Mouse (Mus musculus) lung, postnatal 25 days (tissue): ENCODE data around the gene Tmem37.
A peak's percentile ranks its signal among the peaks of the same experiment; 100 is the strongest.

Source experiments
- DNase-seq: peaks from one replicate; pipeline ENCODE4 v3.0.0; 2022; ENCODE audit warnings: low spot score

Tmem37 gene

GRCm38 (mm10) chr1:120073519-120074306, at the start of gene Tmem37:
Gene Tmem37 (minus strand): TSS chr1:120074074.
- peak; percentile 76 for DNase-seq

DNA sequence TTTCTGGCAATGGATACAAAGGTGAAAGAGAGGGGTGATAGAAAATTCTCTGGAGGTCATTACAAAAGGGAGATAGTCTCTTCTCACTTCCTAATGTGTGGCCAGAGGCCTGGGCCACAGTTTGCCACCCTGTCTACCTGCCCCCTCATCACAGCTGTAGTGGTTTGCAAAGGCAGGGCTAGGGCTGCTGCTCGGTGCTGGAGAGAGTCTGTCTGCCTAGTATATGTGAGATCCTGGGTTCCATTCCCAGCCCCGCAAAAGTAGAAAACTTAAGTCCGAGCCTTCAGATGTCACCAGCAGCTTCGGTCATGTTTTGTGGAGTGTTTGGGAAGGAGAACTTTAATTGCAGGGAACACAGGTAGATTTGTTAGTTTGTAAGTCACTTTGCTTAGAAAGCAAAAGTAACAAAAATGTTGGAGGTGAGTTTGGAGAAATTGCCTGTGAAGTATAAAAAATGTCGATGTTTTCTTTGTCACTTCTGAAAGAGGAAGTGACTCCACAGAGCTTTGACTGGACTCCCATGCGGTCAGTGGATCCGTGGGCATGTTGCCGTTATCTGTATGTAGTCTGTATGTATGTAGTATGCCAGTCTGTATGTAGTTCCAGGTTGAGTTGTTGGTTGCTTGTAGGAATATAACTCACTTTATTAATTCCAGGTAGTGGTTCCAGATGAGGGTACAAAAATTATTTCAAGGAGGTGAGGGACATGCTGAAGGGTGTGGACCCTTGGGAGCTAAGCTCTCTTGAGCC, 48.9 kb upstream of the Tmem37 start:
- no peak for DNase-seq

- DNase-seq: no peak
These were observed 48.2 kb upstream of the Tmem37 start for GRCm38 (mm10) chr1:120121930-120122530.

- DNase-seq: peak; percentile 99
These were observed 47.3 kb upstream of the Tmem37 start, which contains the start of the genes Dbi and 3110009E18Rik for GRCm38 (mm10) chr1:120120969-120121811. Gene Dbi (minus strand): TSS chr1:120121078. Gene 3110009E18Rik (plus strand): TSS chr1:120121187.

GRCm38 (mm10) chr1:120120141-120120968, 46.5 kb upstream of the Tmem37 start:
- DNase-seq: peak; percentile 54

DNA sequence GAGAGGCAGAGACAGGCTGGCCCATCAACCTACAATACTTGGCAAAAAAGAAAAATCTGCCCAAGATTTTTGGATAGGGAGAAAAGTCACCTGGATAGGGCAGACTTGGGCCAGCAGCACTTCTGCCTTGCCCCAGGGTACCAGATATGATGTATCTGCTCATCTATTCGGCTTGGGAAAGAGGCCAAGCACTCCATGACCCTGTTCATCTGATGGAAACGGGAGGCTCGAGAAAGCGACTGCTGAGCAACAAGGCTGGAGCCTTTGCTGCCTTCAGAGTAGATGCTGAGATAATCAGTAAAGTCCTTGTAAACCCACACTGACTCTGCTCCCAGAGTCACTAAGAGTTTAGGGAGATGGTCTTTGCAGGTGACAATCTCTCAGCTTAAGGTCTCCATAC, 45.5 kb upstream of the Tmem37 start:
- DNase-seq: no peak

- DNase-seq: no peak
These were observed 45.0 kb upstream of the Tmem37 start for GRCm38 (mm10) chr1:120118854-120119253.

DNA sequence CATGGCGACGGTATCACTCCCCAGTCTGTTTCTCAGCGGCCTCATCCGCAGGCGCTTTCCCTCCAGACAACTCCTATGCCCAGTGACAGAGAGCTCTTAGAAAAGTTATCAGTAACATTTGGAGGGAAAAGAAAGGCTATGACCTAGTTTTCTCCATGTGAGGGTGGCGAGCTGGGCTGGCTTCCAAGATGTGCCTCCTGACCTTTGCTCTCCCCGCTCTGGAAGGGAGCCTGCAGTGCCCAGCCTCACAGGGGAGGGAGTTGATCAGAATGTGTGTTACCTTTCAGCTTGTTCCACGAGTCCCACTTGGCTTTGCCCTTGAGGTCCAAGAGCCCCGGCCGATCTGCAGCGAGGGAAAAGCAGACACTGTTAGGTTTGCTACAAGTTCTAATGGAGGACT, 42.2 kb upstream of the Tmem37 start:
- peak; percentile 18 for DNase-seq

DNA sequence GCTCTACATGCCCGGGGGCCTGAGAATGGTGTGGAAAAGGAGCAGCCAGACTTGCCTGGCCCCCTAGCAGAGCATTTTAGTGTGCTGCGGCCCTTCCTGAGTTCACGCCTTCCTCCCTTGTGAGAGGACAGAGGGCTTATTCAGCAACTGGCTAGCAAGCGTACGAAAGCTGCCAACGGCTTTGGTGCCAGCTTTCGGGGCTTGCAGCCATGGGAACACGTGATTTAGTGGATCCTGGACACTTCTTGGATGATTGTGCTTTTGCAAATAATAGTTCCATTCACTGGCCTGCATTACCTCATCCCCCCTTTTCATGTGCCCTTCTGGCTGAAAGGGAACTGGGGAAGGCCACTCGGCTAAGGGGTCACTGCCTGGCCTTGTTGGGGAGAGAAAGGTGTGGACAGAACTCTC, 41.8 kb upstream of the Tmem37 start:
- no peak for DNase-seq

- no peak for DNase-seq
These were observed 38.6 kb upstream of the Tmem37 start for GRCm38 (mm10) chr1:120112251-120113187.

DNA sequence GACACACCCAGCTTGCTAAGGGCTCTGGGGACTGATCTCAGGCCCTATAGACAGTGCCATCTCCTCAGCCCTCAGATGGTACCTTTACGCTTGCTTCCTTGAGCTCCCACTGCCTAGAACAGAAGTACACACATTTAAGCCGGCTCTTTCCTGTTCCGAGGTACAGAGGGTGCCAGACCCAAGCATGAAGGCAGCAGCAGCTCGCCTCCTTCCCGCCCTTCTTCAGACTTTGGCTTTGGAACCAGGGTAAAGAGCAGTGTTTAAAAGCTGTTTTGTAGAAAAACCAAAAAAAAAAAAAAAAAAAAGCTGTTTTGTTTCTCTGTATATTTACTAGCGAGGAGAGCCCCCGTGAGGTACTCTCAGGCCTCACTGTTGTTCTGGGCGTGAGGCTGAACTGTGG, 37.9 kb upstream of the Tmem37 start:
- DNase-seq: no peak

- no peak for DNase-seq
These were observed 36.0 kb upstream of the Tmem37 start for GRCm38 (mm10) chr1:120109741-120110432.

- peak; percentile 66 for DNase-seq
These were observed 31.7 kb upstream of the Tmem37 start for GRCm38 (mm10) chr1:120105556-120105959.

DNA sequence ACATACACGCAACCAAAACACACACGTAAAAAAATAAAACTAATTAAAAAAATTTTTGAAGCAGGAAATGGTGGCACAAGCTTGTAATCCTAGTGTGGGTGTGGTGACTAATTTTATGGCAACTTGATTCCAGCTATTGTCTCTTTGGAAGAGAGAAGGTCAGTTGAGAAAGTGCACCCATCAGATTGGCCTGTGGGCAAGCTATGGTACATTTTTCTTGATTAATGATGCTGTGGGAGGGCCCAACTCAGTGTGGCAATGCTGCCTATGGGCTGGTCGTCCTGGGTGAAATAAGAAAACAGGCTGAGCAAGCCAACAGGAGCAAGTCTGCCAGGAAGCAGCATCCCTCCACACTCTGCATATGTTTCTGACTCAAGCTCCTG, 27.3 kb upstream of the Tmem37 start:
- no peak for DNase-seq

- DNase-seq: peak; percentile 40
These were observed 26.8 kb upstream of the Tmem37 start for GRCm38 (mm10) chr1:120100456-120101226.

- peak; percentile 29 for DNase-seq
These were observed 25.6 kb upstream of the Tmem37 start for GRCm38 (mm10) chr1:120099483-120099882.

- DNase-seq: peak; percentile 73
These were observed 24.5 kb upstream of the Tmem37 start for GRCm38 (mm10) chr1:120098327-120098726.

GRCm38 (mm10) chr1:120094920-120095319, 21.0 kb upstream of the Tmem37 start:
- DNase-seq: no peak
